Mouse (Mus musculus) adrenal gland, postnatal 14 days (tissue): ENCODE measurements around the gene Slc7a14. TPM values are rescaled to one million over a fixed set of nuclear protein-coding genes. Genes with fewer than 3 reads are reported as not detected.

Experiments
- DNase-seq: peaks from one replicate; pipeline ENCODE4 v3.0.0; 2021; ENCODE audit warnings: mixed read lengths
- total RNA-seq: library from RNA; stranded (reverse); gene quantifications from 2 replicates; pipeline ENCODE4 v1.2.3, GENCODE M21; 2021

The Slc7a14 gene
- total RNA-seq, 1 experiment from 2014 or later = 4.2 TPM

DNA sequence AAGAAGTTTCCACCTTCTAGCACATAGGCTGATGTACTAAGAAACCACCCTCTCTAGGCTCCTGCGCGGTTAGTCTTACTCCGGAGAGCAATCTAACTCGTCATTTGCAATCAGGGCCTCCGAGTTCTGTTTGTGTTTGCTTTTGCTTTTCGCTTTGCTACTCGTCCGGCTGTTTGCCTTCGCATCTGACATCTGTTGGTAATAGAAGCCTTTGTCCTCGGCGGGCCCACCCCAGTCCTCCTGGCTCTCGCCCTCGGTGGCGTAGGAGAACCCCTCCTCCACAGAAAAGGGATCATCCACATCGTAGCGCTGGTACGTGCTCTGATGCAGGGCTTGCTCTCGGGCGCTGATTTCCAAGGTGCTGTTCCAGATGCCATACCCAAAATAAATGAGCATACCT lies 101.2 kb downstream of the Slc7a14 start:
- no peak for DNase-seq

DNA sequence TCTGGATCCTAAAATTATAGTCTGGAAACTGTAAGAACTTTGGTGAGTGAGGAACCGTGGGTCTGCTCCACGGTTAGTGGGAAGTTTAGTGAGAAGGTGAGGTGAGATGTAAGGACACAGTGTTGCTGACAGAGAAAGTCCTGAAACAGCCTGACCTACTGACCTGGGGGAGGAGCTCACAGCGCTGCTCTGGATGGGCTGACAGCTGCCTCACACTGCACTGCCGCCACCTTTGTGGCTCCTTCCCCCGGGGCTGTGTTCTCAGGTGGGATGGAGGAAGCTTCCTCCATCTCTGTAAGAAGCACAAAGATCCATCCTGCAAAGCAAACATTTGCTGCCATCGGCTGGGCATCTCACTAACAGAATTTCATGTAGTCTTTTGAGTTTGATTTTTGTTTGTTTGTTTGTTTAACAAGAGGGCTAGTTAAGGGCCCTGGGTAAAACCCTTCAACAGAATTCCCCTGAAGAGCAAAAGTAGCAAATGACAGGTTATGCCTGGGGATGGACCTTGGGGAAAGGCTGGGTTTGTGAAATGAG lies 101.7 kb downstream of the Slc7a14 start:
- no peak for DNase-seq

DNA sequence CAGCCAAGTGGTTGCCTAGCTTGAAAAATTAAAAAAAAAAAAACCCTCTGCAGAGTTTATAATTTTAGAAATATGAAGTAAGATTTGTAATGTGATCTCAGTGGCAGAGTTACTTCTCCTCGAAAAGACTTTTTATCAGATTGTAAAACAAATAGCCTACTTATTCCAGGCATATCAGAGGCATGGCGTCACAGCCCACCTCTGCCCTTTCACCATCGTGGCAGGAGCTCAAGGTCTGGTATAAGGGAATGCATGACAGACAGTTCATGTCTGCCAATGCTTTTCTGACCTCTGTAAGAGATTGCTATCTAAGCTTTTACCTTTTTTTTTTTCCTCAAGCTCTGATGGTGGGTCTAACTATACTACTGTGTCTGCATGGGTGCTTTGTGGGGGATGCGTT lies 102.1 kb downstream of the Slc7a14 start:
- DNase-seq = peak; percentile 34

DNA sequence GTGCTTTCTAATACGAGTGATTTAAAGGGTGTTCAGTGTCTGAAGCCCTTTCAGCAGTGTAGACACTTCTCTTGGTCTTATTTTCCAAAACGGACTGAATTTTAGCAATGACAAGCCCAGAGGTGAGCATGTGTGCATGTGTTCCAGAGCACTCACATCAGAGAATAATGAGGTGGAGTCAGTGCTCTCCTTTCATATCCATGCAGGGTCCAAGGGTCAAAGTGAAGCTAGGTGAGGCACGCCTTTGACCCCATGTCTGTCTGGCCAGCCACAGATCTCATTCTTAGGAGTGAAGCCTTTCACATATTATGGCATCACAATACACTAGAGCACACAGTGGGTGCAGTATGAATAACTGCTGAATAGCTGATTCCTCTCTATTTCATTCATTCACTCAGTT lies 105.0 kb downstream of the Slc7a14 start:
- DNase-seq = no peak

DNA sequence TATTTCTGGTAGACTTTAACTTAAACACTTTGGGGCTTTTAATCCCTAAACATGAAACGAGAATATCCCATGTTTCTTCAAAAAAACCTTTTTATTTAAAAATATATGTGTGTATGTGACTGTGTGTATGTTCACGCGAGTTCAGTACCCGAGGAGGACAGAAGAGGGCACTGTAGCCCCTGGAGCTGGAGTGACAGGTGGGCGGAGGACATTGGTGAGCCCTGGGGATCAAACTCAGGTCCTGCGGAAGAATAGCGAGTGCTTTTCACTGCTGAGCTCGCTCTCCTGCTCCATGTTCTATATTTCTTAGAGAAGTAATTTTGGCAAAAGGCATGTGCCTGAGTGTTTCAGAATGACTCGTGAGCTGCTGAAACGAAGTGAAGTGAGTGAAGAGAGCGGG lies 106.2 kb downstream of the Slc7a14 start:
- DNase-seq = no peak

- DNase-seq = no peak
Measured at GRCm38 (mm10) chr3:31199162-31199877, 110.9 kb downstream of the Slc7a14 start.

DNA sequence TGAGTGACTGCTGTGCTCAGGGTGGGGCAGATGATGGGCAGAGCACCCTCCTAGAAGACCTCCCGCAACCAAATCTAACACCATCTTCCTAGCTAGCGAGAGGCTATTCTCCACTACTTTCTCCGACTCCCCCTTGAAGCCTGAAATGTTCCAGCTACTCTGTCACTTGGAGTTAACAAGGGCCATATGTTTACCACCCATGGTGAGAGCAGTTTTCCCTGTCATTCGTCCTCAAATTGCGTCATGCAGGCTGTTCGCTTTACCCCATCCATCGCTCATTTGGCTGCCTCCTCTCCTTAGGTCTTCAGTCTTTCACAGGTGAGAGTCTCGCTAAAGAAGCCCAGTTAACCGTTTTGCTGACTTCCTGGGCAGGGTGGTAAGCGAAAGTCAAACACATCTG lies 118.8 kb downstream of the Slc7a14 start:
- DNase-seq = no peak

- no peak for DNase-seq
Measured at GRCm38 (mm10) chr3:31190342-31190741, 119.8 kb downstream of the Slc7a14 start.

DNA sequence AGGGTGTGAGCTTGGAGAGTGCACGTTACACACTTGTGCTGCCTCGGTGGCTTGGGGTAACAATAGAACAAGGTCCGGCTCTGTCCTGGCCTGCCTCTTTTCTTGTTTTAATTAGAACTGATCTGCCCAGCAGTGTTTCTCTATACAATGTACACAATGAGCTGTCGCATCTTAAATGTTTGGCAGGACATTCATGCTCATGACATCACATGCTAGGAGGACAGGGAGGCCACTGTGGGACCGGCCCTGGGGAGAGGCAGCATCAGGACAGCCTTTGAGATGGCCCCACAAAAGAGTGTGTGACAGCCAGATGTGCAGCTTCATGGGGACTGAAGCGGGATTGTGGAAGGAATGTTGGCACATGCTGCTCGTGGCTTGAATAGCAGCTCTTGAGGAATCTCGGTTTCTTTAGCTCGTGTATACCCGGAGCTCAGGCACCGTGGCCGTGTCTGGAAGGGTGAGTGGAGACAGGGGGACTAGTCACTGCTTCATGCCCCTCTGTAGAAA lies 143.8 kb downstream of the Slc7a14 start:
- no peak for DNase-seq

- DNase-seq = no peak
Measured at GRCm38 (mm10) chr3:31165803-31166202, 144.4 kb downstream of the Slc7a14 start.

DNA sequence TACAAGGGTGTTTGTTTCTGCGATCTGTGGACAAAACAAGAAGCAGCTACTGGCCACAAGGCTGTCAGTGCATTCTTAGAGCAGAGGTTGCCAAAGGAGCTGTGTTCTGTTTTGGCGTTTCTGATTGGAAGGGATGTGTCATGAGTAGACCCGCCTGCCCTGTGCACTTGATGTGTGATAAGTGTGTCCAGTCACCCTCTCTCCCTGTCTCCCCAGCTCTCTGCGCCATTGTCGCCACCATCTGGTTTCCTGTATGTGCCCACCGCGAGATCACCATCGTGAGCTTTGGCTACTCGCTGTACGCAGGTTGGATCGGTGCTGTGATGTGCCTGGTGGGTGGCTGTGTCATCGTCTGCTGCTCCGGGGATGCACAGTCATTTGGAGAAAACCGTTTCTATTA lies 147.3 kb downstream of the Slc7a14 start:
- DNase-seq = no peak

DNA sequence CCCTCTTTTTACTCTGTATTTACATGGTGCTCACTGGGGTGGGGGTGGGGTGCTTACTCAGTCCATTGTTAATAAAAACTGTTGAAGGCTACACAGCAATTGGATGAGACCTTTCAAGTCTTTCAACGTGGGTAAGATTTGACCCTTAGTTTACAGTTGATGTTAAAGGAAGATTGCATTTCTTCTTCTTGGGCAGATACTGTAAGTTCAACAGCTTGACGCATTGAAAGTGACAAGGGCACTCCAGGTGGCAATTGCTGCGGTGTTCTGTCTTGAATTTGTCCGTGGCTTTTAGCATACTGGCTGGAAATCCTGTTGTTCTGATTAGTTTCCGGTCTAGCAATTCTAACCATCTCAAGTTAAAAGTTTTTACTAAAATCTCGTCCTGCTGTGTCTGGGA lies 148.8 kb downstream of the Slc7a14 start:
- DNase-seq = no peak

GRCm38 (mm10) chr3:31160046-31160445 lies 150.1 kb downstream of the Slc7a14 start:
- DNase-seq = no peak

DNA sequence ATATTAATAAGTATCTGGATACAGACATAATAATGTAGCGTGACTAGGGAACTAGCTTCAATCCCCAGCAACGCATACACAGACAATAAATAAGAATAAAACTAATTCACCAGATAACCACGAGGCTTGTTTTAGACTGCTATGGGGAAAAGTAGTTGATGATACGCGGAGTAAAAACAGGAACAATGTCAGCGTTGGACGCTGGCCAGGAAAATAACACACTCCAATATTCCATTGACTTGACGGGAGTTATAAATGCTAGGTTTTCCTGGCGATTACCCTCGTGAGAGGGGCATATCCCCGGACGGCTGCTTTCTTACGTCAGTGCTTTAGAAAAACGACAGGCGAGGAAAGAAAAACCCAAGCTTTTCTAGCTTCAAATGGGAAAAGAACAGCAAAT lies 152.4 kb downstream of the Slc7a14 start:
- DNase-seq = no peak

DNA sequence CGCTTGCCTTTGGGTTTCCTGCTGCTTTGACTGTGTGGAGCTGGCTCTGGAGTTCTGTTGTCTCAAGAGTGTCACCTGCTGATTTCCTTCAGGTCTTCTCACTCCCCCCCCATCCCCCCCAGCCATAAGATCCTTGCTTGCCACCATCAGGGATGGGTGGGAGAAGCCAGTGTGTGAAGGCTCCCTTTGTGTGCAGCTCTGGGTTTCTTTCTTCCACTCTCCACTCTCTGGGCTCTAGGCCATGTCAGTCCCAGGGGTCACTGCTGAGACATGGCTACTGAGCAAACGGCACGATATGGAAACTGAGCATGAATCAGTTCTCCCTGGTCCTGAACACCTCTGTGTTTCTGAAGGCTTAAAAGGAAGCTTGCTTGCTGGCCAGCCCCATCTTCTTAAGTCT lies 154.1 kb downstream of the Slc7a14 start:
- no peak for DNase-seq

Other genes starting within 250 kb of the Slc7a14 start
- gene Skil, start 215.3 kb downstream of the Slc7a14 start, total RNA-seq = 48.4 and 54.3 TPM in 2 replicates
- 11.9 and 12.2 TPM in 2 replicates for gene Cldn11, start 160.5 kb downstream of the Slc7a14 start, total RNA-seq